Mouse (Mus musculus): ENCODE measurements around the gene Slc35d3.
A peak's percentile ranks its signal among the peaks of the same experiment; 100 is the strongest.

The Slc35d3 gene

GRCm38 (mm10) chr10:19834222-19834621 is 17.0 kb downstream of the Slc35d3 start:
- no peak for DNase-seq

DNA sequence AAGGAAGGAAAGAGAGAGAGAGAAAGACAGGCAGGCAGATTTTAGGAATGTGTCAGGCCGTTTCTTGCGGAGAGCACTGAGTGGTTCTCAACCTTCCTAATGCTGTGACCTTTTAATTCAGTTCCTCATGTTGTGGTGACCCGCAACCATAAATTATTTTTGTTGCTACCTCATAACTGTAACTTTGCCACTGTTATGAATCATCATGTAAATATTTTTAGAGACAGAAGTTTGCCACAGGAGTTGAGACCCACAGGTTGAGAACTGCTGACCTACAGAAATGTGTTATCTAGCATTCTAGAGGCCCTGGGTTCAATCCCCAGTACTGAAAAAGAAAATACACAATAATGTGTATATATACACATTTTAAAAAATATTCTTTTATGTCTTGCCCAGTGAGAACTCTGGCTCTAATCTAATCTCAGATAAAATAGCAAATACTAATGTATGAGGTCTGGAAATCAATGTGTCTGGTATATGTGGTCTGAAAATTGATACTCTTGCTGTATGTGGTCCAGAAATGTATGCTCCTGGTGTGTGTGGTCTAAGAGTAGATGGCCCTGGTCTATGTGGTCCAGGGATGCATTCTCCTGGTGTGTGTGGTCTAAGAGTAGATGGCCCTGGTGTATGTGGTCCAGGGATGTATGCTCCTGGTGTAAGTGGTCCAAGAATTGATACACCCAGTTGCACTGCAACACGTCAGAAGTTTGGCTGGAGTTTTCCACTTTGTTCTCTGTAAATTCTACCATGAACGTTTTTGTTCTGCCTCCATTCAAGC is 20.0 kb downstream of the Slc35d3 start:
- DNase-seq: no peak

GRCm38 (mm10) chr10:19820986-19821385 is 30.3 kb downstream of the Slc35d3 start:
- DNase-seq: no peak

- no peak for DNase-seq
Observed at GRCm38 (mm10) chr10:19818723-19819355, 32.4 kb downstream of the Slc35d3 start.

- DNase-seq: no peak
Observed at GRCm38 (mm10) chr10:19815371-19815770, 35.9 kb downstream of the Slc35d3 start.

- peak in 1 of 2 experiments; percentile 2 for DNase-seq
Observed at GRCm38 (mm10) chr10:19811436-19812172, 39.7 kb downstream of the Slc35d3 start.

DNA sequence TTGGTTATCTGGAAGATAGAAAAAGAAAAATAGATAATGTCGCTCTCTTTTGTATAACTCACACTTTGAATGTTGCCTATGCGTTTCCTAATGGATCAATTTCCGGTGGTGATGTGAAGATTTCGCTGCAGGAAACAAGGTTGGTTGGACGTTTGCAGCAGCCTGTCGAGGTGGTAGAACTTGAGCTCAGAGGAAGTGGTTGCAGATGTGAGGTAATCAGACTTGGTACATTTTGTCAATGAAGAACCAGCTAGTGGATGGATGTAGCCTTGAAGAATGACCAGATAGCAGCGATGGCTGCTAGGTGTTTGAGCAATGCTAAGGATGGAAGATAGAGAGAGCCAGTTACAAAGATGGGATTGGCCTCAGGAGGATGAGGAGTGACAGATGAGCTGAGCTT is 46.5 kb downstream of the Slc35d3 start:
- DNase-seq: no peak

GRCm38 (mm10) chr10:19802958-19803357 is 48.3 kb downstream of the Slc35d3 start:
- no peak for DNase-seq

Data from kidney, postnatal 25 days (tissue).